Mouse (Mus musculus) intestine, embryonic 15.5 days (tissue): ENCODE results near the gene Dyrk1b. TPM values are rescaled to one million over a fixed set of nuclear protein-coding genes. Genes with fewer than 3 reads are reported as not detected.

Experiments used
- ATAC-seq: fragments of 200-750 bp; cut with Nextera tagmentation; 2 replicates; pipeline ENCODE4 v1.8.0; 2017; ENCODE audit warnings: moderate TSS enrichment, moderate library complexity
- H3K27ac ChIP-seq: fragments of 300-500 bp; sonication (generic); 2 replicates; pipeline ENCODE4 v1.5.1; 2015; ENCODE audit warnings: mild to moderate bottlenecking, inconsistent platforms
- H3K27me3 ChIP-seq: fragments of 300-500 bp; sonication (generic); replicated peaks from 2 replicates; pipeline ENCODE4 v1.6.1; 2015; ENCODE audit warnings: inconsistent platforms
- H3K36me3 ChIP-seq: fragments of 300-500 bp; sonication (generic); 2 replicates; pipeline ENCODE4 v1.6.1; 2015; ENCODE audit warnings: inconsistent platforms
- H3K4me1 ChIP-seq: fragments of 300-500 bp; sonication (generic); replicated peaks from 2 replicates; pipeline ENCODE4 v1.6.1; 2015; ENCODE audit warnings: inconsistent platforms
- H3K4me2 ChIP-seq: fragments of 300-500 bp; sonication (generic); replicated peaks from 2 replicates; pipeline ENCODE4 v1.6.1; 2015; ENCODE audit warnings: mild to moderate bottlenecking, inconsistent platforms
- H3K4me3 ChIP-seq: fragments of 300-500 bp; sonication (generic); replicated peaks from 2 replicates; pipeline ENCODE4 v1.5.1; 2015; ENCODE audit warnings: inconsistent platforms
- H3K9ac ChIP-seq: fragments of 300-500 bp; sonication (generic); 2 replicates; pipeline ENCODE4 v1.6.1; 2015; ENCODE audit warnings: inconsistent platforms
- H3K9me3 ChIP-seq: fragments of 300-500 bp; sonication (generic); 2 replicates; pipeline ENCODE4 v1.6.1; 2016; ENCODE audit warnings: inconsistent platforms
- WGBS: fragments of 180-500 bp; shearing (Covaris S2); methylation state at CpG from one replicate; pipeline ENCODE4 v1.1.7; 2015; 5-methylcytosine and 5-hydroxymethylcytosine counted together
- polyA plus RNA-seq: library from polyadenylated mRNA; unstranded; fragments of >200 nt; fragmentation: Nextera tagmentation; extraction: Ambion mirVana; gene quantifications from 2 replicates; pipeline ENCODE4 v1.2.1, GENCODE M21; 2015

Dyrk1b gene
- polyA plus RNA-seq, 1 experiment from 2014 or later, result 7.3 TPM

DNA sequence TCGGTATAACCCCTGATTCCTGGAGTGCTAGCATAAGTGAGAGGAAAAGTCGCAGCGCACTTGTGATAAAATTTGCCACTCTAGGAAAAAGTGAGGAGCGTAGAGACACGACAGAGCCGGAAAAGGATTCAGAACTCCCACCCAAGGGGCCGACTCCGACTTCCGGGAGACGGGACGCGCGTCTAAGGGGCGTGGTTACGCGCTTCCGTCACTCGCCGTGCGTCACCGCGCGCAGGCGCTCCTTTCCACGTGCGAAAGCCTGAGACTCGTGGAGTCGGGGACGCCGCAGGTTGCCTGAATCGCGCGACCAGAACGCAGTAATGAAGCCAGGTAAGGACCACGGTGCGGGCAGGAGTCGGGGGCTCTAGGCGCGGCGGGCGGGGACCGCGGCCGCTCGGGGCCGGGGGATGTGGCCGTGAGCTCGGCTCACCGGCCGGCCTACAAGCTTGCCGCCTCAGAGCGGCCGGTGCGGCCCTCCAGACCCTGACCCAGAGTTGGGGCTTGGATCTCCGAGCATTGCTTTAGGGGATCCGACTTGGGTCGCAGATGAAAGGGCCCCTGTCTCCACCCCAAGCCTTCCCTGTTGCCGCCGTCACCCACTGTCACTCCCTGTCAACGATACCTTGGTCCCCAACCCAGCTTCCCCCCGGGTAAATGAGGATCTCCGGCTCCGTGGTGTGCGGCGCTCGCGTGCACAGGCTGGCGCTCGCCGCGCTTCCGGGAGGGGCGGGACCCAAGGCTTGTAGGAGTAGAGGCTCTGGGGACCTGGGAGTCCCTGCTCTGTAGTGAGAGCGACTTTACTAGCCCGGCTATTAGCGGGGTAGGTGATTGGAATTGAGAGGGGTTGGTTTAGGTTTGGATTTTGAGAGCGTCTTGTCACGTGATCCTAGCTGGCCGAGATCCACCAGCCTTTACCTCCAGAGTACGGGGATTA, 9.5 kb upstream of the Dyrk1b start, which contains the start of gene Fbl:
Fbl (plus strand) TSS at position 222 of the 934 bp plus-strand sequence.
- H3K4me1 ChIP-seq, result peaks cover 24% of the 10 kb centered on the region
- H3K27ac ChIP-seq, result peak within 1 kb of the TSS; percentile 94
- no peaks in the 10 kb centered on the region for H3K36me3 ChIP-seq
- peak within 1 kb of the TSS; percentile 85 for H3K9ac ChIP-seq
- no peaks in the 10 kb centered on the region for H3K9me3 ChIP-seq
- ATAC-seq, result peak; percentile 95
- WGBS, result under 1% methylated on average over 80 of the region's 80 CpGs
- H3K27me3 ChIP-seq, result no peaks in the 10 kb centered on the region
- H3K4me3 ChIP-seq, result peak within 1 kb of the TSS; percentile 96
- peak within 1 kb of the TSS; percentile 73 for H3K4me2 ChIP-seq

GRCm38 (mm10) chr7:28175358-28175757, 3.9 kb upstream of the Dyrk1b start:
- no peak for ATAC-seq
- Histone ChIP-seq H3K9ac (no peak overlapping the region), H3K4me3 (no peak overlapping the region), H3K9me3 (no peaks in the 10 kb centered on the region), H3K4me1 (peaks cover 16% of the 10 kb centered on the region), H3K36me3 (peaks cover 31% of the 10 kb centered on the region), H3K4me2 (no peak overlapping the region), H3K27ac (no peak overlapping the region), H3K27me3 (no peaks in the 10 kb centered on the region)
- WGBS, result 83% methylated on average over 4 of the region's 4 CpGs

DNA sequence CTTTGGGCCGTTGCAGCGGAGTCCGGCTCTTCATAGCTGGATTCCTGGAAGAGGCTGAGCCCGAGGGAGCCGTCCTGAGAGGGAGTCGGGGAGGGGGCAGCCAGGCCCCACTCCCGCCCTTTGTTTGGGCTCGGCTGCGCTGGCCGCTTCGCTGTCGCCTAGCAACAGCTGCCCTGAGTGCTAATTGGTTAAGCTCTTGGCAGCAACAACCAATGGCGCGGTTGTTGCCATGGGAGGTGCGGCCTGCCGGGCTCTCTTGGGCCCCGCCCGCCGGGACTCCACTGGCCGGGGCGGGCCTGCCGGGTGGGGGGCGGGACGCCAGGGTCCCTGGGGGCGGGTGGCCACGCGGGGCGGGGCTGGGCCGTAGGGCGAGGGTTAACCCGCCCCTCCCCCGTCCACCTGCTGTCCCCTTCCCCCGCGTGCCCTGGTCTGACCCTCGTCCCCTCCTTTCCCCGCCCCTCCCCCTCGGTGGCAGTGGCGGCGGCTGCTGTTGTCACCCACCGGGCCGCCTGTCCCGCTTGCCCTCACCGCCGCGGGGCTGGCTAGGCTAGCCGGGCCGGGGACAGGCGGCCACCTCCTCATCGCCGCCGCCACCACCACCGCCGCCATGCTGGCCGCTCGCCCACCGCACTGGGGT, 590 bp downstream of the Dyrk1b start:
- Histone ChIP-seq H3K36me3 (peaks cover 65% of the 10 kb centered on the region), H3K27me3 (no peaks in the 10 kb centered on the region), H3K4me2 (peak overlapping the region; percentile 87), H3K9me3 (no peaks in the 10 kb centered on the region), H3K9ac (peak overlapping the region; percentile 68), H3K27ac (peak overlapping the region; percentile 81), H3K4me3 (peak overlapping the region; percentile 82), H3K4me1 (0 out of 2 replicates have a peak, but pooled peaks cover 8% of the 10 kb centered on the region)
- 1% methylated on average over 47 of the region's 56 CpGs for WGBS
- peak; percentile 96 for ATAC-seq

DNA sequence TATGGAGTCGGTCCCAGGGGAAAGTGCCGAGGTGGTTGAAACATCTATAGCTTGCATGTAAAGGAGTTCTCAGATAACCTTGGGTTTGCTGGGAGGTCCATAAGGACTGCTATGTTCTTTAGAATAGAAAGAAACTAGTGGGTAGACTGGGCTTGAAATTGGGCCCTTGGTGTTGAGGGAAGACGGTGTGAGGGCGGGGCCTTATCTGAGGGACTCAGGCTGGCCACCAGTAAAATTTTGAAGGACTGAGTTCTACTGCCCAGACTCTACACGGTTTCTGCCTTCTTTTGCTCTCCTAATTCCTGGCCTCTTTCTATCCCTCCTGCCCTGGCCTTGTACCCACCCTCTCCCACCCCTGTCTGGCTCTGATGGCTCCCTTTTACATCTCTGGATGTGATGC, 1.6 kb downstream of the Dyrk1b start:
- WGBS, result 76% methylated on average over 5 of the region's 5 CpGs
- no peaks in the 10 kb centered on the region for H3K9me3 ChIP-seq
- ATAC-seq, result no peak
- H3K36me3 ChIP-seq, result peaks cover 63% of the 10 kb centered on the region
- H3K4me2 ChIP-seq, result peak overlapping the region; percentile 87
- H3K4me3 ChIP-seq, result peak overlapping the region; percentile 82
- H3K4me1 ChIP-seq, result 0 out of 2 replicates have a peak, but pooled peaks cover 8% of the 10 kb centered on the region
- no peaks in the 10 kb centered on the region for H3K27me3 ChIP-seq
- no peak overlapping the region for H3K27ac ChIP-seq
- no peak overlapping the region; the same call in 1 of the 2 replicates for H3K9ac ChIP-seq

- Histone ChIP-seq H3K4me1 (0 out of 2 replicates have a peak, but pooled peaks cover 8% of the 10 kb centered on the region), H3K4me3 (no peak overlapping the region), H3K27ac (no peak overlapping the region), H3K9ac (no peak overlapping the region), H3K4me2 (peak overlapping the region; percentile 87; the same call in 1 of the 2 replicates), H3K36me3 (peaks cover 64% of the 10 kb centered on the region), H3K9me3 (no peaks in the 10 kb centered on the region), H3K27me3 (no peaks in the 10 kb centered on the region)
- 98% methylated on average over 12 of the region's 12 CpGs for WGBS
- ATAC-seq, result no peak
These were observed 2.1 kb downstream of the Dyrk1b start for GRCm38 (mm10) chr7:28181376-28181775.

DNA sequence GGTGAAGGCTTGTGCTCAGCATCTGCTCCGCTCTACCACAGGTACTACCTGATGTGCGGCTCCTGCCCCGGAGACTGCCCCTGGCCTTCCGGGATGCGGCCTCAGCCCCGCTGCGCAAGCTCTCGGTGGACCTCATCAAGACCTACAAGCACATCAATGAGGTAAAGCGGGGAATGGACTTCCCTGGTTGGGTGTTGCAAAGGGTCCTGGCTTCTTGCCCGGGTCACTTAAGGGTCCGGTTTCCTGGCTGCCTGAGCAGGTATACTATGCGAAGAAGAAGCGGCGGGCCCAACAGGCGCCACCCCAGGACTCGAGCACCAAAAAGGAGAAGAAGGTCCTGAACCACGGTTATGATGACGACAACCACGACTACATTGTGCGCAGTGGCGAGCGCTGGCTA, 3.1 kb downstream of the Dyrk1b start:
- no peak for ATAC-seq
- 95% methylated on average over 22 of the region's 22 CpGs for WGBS
- Histone ChIP-seq H3K36me3 (peaks cover 65% of the 10 kb centered on the region), H3K27me3 (no peaks in the 10 kb centered on the region), H3K27ac (no peak overlapping the region), H3K9ac (no peak overlapping the region), H3K4me3 (no peak overlapping the region), H3K4me1 (0 out of 2 replicates have a peak, but pooled peaks cover 8% of the 10 kb centered on the region), H3K9me3 (no peaks in the 10 kb centered on the region), H3K4me2 (no peak overlapping the region)

GRCm38 (mm10) chr7:28185884-28186283, 6.6 kb downstream of the Dyrk1b start:
- no peaks in the 10 kb centered on the region for H3K9me3 ChIP-seq
- H3K9ac ChIP-seq, result no peak overlapping the region
- 88% methylated on average over 14 of the region's 14 CpGs for WGBS
- H3K4me2 ChIP-seq, result no peak overlapping the region
- H3K36me3 ChIP-seq, result peaks cover 70% of the 10 kb centered on the region
- H3K4me3 ChIP-seq, result no peak overlapping the region
- 0 out of 2 replicates have a peak, but pooled peaks cover 1% of the 10 kb centered on the region for H3K4me1 ChIP-seq
- ATAC-seq, result peak; percentile 24; the same call in 1 of the 2 replicates
- no peak overlapping the region for H3K27ac ChIP-seq
- H3K27me3 ChIP-seq, result no peaks in the 10 kb centered on the region

GRCm38 (mm10) chr7:28186631-28187030, 7.4 kb downstream of the Dyrk1b start:
- no peaks in the 10 kb centered on the region for H3K4me1 ChIP-seq
- ATAC-seq, result no peak; the same call in 1 of the 2 replicates
- H3K4me2 ChIP-seq, result no peak overlapping the region
- H3K9ac ChIP-seq, result no peak overlapping the region
- H3K27me3 ChIP-seq, result no peaks in the 10 kb centered on the region
- H3K36me3 ChIP-seq, result peaks cover 68% of the 10 kb centered on the region
- no peaks in the 10 kb centered on the region for H3K9me3 ChIP-seq
- 88% methylated on average over 8 of the region's 8 CpGs for WGBS
- no peak overlapping the region for H3K4me3 ChIP-seq
- no peak overlapping the region for H3K27ac ChIP-seq

- Histone ChIP-seq H3K27me3 (no peaks in the 10 kb centered on the region), H3K4me2 (no peak overlapping the region), H3K4me3 (no peak overlapping the region), H3K9me3 (no peaks in the 10 kb centered on the region), H3K4me1 (no peaks in the 10 kb centered on the region), H3K9ac (no peak overlapping the region), H3K36me3 (peaks cover 24% of the 10 kb centered on the region), H3K27ac (no peak overlapping the region)
- no peak for ATAC-seq
- 94% methylated on average over 3 of the region's 3 CpGs for WGBS
These were observed 12.2 kb downstream of the Dyrk1b start for GRCm38 (mm10) chr7:28191489-28191888.

DNA sequence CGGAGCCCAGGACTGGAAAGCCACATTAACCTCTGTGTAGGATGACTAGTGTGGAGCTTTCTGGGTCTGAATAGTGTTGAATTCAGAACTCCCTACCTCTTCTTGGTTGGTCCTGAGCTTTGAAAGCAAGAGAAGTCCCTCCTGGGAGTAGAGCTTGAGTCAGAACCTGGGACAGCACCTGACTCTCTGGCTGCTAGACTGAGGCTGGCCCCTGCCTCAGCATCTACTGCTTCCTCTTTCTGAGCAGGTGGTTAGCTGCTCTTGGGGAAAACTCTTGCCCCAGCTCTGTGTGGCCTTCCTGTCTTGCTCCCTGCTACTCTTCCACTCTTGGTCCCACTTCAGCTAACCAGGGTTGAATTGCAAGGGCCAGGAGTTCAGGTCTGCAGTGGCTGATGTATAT, 12.6 kb downstream of the Dyrk1b start:
- Histone ChIP-seq H3K36me3 (peaks cover 20% of the 10 kb centered on the region), H3K27ac (no peak overlapping the region), H3K4me3 (no peak overlapping the region), H3K27me3 (no peaks in the 10 kb centered on the region), H3K4me1 (no peaks in the 10 kb centered on the region), H3K9me3 (no peaks in the 10 kb centered on the region), H3K4me2 (no peak overlapping the region), H3K9ac (no peak overlapping the region)
- ATAC-seq, result no peak
- WGBS, result 97% methylated on average over 1 of the region's 1 CpGs

- no peak overlapping the region for H3K9ac ChIP-seq
- no peak overlapping the region for H3K4me3 ChIP-seq
- no peaks in the 10 kb centered on the region for H3K9me3 ChIP-seq
- H3K36me3 ChIP-seq, result 0 out of 2 replicates have a peak, but pooled peaks cover 3% of the 10 kb centered on the region
- H3K27me3 ChIP-seq, result no peaks in the 10 kb centered on the region
- H3K4me2 ChIP-seq, result no peak overlapping the region
- no peaks in the 10 kb centered on the region for H3K4me1 ChIP-seq
- H3K27ac ChIP-seq, result no peak overlapping the region
- 79% methylated on average over 5 of the region's 5 CpGs for WGBS
- ATAC-seq, result no peak
These were observed 16.3 kb downstream of the Dyrk1b start for GRCm38 (mm10) chr7:28195414-28196098.

- H3K36me3 ChIP-seq, result 0 out of 2 replicates have a peak, but pooled peaks cover 3% of the 10 kb centered on the region
- WGBS, result 79% methylated on average over 14 of the region's 14 CpGs
- no peak overlapping the region for H3K9ac ChIP-seq
- no peak for ATAC-seq
- no peaks in the 10 kb centered on the region for H3K4me1 ChIP-seq
- H3K9me3 ChIP-seq, result no peaks in the 10 kb centered on the region
- no peak overlapping the region for H3K4me3 ChIP-seq
- H3K4me2 ChIP-seq, result no peak overlapping the region
- no peaks in the 10 kb centered on the region for H3K27me3 ChIP-seq
- H3K27ac ChIP-seq, result no peak overlapping the region
These were observed 17.3 kb downstream of the Dyrk1b start for GRCm38 (mm10) chr7:28196528-28196927.
